Mouse (Mus musculus): ENCODE measurements around the gene Slc25a23. TPM values are rescaled to one million over a fixed set of nuclear protein-coding genes. Genes with fewer than 3 reads are reported as not detected.

Gene Slc25a23
- polyA plus RNA-seq, 1 experiment, result 51.8 TPM

DNA sequence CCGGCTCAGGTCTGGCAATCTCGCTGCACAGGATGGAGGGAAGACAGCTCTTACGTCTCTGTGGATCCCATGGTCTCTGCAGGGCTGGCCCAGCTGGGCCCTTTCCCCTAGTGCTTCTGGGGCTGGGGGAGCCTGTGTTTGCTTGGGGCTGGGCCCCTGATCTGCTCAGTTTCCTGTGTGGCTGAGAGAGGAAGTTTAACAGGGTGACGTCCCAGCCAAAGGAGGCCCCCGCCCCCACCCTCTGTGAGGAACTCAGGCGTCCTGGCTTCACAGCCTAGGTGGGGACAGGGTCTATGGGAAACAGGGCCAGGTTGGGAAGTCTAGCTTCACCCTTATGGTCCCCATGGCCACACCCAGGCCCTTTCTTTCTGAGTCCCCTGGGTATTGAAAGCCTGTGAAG is 18.7 kb upstream of the Slc25a23 start, which contains the start of gene Dennd1c:
TSS of gene Dennd1c (minus strand) at position 179 of the 400 bp plus-strand sequence.
- TF ChIP-seq CTCF (IDR thresholded peaks at IDR 0.05; ENCODE audit: insufficient read depth, low read length) (no peak), POLR2A (IDR thresholded peaks at IDR 0.05; ENCODE audit: borderline replicate concordance, extremely low read depth, low read depth, low read length) (peak; percentile 42; the same call in 1 of the 2 replicates)
- DNase-seq, result no peak
- Histone ChIP-seq H3K4me1 (ENCODE audit: control insufficient read depth, insufficient read depth, low read length) (no peaks in the 10 kb centered on the region), H3K4me3 (replicated peaks; ENCODE audit: extremely low read depth, low read depth, low read length) (peak within 1 kb of the TSS; percentile 50)
- 25% methylated on average over 6 of the region's 6 CpGs for WGBS

DNA sequence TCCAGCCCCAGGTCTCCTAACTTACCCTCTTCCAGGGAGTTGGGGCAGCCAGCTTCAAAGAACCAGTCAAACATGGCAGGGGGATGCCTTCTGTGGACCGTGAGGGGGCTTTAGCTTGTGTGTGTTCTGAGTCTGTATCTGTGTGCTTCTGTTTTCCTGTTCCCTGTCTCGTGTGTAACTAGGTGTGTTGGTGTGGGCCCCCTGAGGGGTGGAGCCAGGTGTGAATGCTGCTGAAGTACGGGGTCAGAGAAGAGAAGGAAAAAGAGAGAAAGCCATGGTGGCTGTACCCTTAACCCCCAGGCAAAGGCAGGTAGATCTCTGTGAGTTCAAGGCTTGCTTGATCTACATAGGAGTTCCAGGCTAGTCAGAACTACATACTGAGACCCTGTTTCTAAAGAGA is 17.3 kb upstream of the Slc25a23 start:
- no peak overlapping the region for H3K4me3 ChIP-seq (replicated peaks; ENCODE audit: extremely low read depth, low read depth, low read length)
- no peaks in the 10 kb centered on the region for H3K4me1 ChIP-seq (ENCODE audit: control insufficient read depth, insufficient read depth, low read length)
- TF ChIP-seq POLR2A (IDR thresholded peaks at IDR 0.05; ENCODE audit: borderline replicate concordance, extremely low read depth, low read depth, low read length) (no peak), CTCF (IDR thresholded peaks at IDR 0.05; ENCODE audit: insufficient read depth, low read length) (no peak)
- no peak for DNase-seq
- WGBS, result 50% methylated on average over 3 of the region's 3 CpGs

DNA sequence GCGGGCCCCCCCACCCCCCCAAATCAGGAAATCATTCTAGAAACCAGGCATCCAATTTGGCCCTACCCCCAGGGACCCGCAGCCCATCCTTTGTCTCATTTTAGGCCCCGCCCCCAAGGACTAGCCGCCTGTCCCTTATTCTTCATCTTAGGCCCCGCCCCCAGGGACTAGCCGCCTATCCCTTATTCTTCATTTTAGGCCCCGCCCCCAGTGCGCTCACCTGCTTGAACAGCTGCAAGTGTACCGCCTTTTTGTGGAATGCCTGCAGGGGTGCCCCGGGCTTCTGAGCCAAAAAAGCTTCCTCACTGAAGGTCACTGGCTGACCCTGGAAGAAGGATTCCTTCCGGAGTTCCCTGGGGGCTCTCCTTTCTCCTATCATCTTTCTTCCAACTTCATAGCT is 11.0 kb upstream of the Slc25a23 start:
- WGBS, result 18% methylated on average over 11 of the region's 11 CpGs

DNA sequence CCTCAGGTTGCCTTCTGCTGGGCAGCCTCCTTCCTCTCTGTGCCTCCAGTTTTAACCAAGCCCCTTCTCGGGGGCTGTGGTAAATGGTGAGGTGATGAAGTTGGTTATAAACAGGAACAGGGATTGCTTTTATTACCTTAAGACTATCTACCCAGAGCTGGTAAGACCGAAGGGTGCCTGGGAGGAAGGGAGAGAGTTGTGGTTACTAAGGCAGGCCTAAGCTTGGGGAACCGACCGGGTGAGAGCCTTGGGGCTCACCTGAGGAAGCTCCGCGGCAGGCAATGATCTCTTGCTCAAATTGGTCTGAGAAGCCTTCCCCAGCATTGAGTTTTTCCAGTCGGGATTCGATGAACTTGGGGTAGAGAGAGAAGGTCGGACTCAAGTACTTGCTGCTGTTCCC is 10.6 kb upstream of the Slc25a23 start:
- Histone ChIP-seq H3K4me3 (replicated peaks; ENCODE audit: extremely low read depth, low read depth, low read length) (no peak overlapping the region), H3K4me1 (ENCODE audit: control insufficient read depth, insufficient read depth, low read length) (no peaks in the 10 kb centered on the region)
- WGBS, result 21% methylated on average over 9 of the region's 9 CpGs
- TF ChIP-seq POLR2A (IDR thresholded peaks at IDR 0.05; ENCODE audit: borderline replicate concordance, extremely low read depth, low read depth, low read length), result no peak
- TF ChIP-seq CTCF (IDR thresholded peaks at IDR 0.05; ENCODE audit: insufficient read depth, low read length), result no peak
- DNase-seq, result no peak

More for the DNA sequence above, 11.0 kb upstream of the Slc25a23 start:
- peak; percentile 33 for DNase-seq
- Histone ChIP-seq H3K4me1 (ENCODE audit: control insufficient read depth, insufficient read depth, low read length) (no peaks in the 10 kb centered on the region), H3K4me3 (replicated peaks; ENCODE audit: extremely low read depth, low read depth, low read length) (no peak overlapping the region)
- TF ChIP-seq POLR2A (IDR thresholded peaks at IDR 0.05; ENCODE audit: borderline replicate concordance, extremely low read depth, low read depth, low read length), result no peak
- no peak for TF ChIP-seq CTCF (IDR thresholded peaks at IDR 0.05; ENCODE audit: insufficient read depth, low read length)

DNA sequence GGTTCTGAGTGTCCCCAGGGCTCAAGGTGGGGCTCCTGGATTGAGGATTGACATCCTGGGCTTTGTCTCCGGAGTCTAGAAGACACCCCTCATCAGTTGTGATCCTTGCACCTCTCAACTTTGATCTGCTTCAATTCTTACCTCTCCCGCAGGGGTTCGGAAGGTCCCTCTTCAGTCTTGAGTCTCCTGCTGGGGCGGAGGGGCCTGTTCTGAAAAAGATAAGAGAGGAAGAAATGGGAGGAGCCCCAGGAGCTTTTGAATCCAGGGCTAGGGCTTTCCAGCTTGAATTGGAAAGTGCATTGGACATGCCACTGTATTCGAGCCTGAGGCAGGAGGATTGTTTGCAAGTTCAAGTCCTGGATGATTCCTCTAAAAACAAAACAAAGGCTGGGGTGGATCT is 7.2 kb upstream of the Slc25a23 start:
- DNase-seq, result no peak
- no peak overlapping the region for H3K4me3 ChIP-seq (replicated peaks; ENCODE audit: extremely low read depth, low read depth, low read length)
- WGBS, result 53% methylated on average over 5 of the region's 5 CpGs
- no peaks in the 10 kb centered on the region for H3K4me1 ChIP-seq (ENCODE audit: control insufficient read depth, insufficient read depth, low read length)
- TF ChIP-seq CTCF (IDR thresholded peaks at IDR 0.05; ENCODE audit: insufficient read depth, low read length) (no peak), POLR2A (IDR thresholded peaks at IDR 0.05; ENCODE audit: borderline replicate concordance, extremely low read depth, low read depth, low read length) (no peak)

DNA sequence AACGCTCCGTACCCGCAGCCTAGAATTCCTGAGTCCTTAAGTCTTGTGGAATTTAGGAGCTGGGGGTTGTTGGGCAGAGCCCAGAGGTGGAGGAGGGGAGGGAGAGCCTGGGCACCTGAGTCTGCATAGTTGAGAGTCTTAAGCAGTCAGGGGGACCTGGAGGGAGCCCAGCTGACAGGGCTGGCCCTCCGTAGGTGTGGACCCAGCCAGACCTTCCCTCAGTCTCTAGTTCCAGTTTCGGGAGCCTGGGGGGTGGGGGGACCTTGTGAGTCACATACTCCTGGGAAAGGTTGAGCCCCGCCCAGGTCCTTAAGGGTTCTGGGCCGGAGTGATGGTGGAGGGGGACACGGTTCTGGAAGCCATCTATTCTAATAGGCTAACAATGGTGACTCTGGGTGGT is 3.4 kb upstream of the Slc25a23 start:
- WGBS, result 21% methylated on average over 8 of the region's 8 CpGs

DNA sequence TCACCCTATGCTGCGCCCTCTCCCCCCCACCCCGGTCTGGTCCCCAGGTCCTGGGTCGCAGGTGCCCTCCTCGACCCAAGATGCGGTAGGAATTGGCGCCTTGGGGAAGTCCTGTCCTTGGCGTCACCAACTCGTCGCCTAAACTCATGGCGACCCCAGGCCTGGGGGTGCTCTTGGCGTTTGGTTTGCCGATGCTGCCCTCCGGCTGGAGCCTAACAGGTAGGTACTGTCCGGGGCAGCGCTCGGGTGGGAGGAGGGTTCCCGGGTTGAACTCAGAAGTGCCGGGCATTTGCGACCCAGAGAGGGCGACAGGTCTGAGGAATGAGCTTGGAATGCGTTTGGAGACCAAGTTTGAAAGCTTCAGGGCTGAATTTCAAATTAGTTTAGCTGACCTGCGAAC is 2.9 kb upstream of the Slc25a23 start:
- H3K4me3 ChIP-seq (replicated peaks; ENCODE audit: extremely low read depth, low read depth, low read length), result peak overlapping the region; percentile 73
- WGBS, result 3% methylated on average over 22 of the region's 22 CpGs
- DNase-seq, result no peak
- TF ChIP-seq POLR2A (IDR thresholded peaks at IDR 0.05; ENCODE audit: borderline replicate concordance, extremely low read depth, low read depth, low read length) (no peak), CTCF (IDR thresholded peaks at IDR 0.05; ENCODE audit: insufficient read depth, low read length) (no peak)
- peaks cover 4% of the 10 kb centered on the region for H3K4me1 ChIP-seq (ENCODE audit: control insufficient read depth, insufficient read depth, low read length)

More for the DNA sequence above, 3.4 kb upstream of the Slc25a23 start:
- TF ChIP-seq CTCF (IDR thresholded peaks at IDR 0.05; ENCODE audit: insufficient read depth, low read length) (no peak), POLR2A (IDR thresholded peaks at IDR 0.05; ENCODE audit: borderline replicate concordance, extremely low read depth, low read depth, low read length) (no peak)
- Histone ChIP-seq H3K4me1 (ENCODE audit: control insufficient read depth, insufficient read depth, low read length) (peaks cover 4% of the 10 kb centered on the region), H3K4me3 (replicated peaks; ENCODE audit: extremely low read depth, low read depth, low read length) (peak overlapping the region; percentile 30)
- peak; percentile 45 for DNase-seq

DNA sequence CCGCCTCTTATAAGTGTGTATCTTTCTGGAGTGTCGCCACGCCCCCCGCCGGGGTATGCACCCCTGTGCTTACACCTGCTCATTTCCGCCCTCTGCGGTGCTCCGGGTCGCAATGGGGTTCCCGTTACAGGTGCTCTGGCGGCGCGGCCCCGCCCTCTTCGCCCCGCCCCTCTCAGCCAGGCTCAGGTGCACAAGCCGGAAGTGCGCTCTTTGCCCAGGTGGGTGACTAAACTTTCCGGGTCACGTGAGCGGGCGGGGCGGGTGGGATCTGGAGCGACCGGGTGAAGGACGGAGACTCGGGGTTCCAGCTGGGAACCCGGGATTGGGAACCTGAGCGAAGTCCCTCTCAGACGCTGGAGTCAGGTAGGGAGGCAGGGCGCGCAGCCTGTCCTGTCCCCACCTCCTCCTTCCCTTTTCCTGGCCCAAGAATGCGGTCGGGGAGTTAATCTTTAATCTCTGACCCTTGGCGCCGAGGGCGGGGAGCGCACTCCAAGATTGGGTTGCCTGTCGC is 2.4 kb upstream of the Slc25a23 start:
- DNase-seq, result peak; percentile 75
- WGBS, result 1% methylated on average over 39 of the region's 39 CpGs
- Histone ChIP-seq H3K4me3 (replicated peaks; ENCODE audit: extremely low read depth, low read depth, low read length) (peak overlapping the region; percentile 73), H3K4me1 (ENCODE audit: control insufficient read depth, insufficient read depth, low read length) (peaks cover 4% of the 10 kb centered on the region)
- TF ChIP-seq POLR2A (IDR thresholded peaks at IDR 0.05; ENCODE audit: borderline replicate concordance, extremely low read depth, low read depth, low read length), result peak; percentile 55; the same call in 1 of the 2 replicates
- no peak for TF ChIP-seq CTCF (IDR thresholded peaks at IDR 0.05; ENCODE audit: insufficient read depth, low read length)

DNA sequence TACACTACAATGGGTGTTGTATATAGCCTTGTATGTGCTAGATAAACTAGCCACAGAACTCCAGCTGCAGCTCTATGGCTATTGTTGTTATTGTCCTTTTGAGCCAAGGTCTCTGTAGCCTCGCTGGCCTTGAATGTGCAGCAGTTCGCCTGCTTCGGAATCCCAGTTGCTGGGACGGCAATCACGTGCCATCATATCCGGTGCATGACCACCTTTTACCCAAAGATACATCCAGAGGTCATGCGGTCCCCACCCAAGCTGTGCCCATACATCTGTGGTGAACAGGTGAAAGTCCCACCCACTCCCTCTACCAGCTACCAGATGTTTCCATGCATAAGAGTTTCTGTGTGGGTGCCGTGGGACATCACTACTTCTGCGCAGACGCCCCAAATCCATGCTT is 1.4 kb upstream of the Slc25a23 start:
- Histone ChIP-seq H3K4me3 (replicated peaks; ENCODE audit: extremely low read depth, low read depth, low read length) (no peak overlapping the region), H3K4me1 (ENCODE audit: control insufficient read depth, insufficient read depth, low read length) (peaks cover 4% of the 10 kb centered on the region)
- peak; percentile 26 for DNase-seq
- no peak for TF ChIP-seq POLR2A (IDR thresholded peaks at IDR 0.05; ENCODE audit: borderline replicate concordance, extremely low read depth, low read depth, low read length)
- no peak for TF ChIP-seq CTCF (IDR thresholded peaks at IDR 0.05; ENCODE audit: insufficient read depth, low read length)
- 35% methylated on average over 10 of the region's 10 CpGs for WGBS

DNA sequence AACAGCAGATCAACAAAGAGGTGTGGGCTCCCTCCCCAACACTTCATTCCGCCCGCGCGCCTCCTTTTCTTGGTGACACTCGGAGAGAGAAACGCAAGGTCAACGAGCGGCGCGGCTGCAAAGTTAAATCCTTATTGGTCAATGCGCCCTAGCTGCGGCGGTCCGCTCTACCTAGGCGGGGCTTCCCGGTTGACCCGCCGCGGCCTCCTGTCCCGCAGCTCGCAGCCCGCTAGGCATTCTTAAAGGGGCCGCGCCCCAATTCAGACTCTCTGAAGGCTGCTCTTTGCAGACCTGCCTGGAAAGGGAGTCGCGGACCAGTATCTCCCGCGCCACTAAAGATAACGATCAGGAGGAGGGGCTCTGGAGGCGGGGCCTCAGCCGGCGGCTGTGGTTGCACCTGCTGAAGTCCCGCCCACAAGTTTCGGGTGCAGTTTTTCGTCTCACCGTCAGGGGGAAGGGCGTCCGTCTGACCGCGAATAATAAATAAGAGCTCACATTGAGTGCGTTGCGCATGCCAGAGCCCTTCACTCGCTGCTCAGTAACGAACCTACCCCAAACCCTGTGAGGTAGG is 653 bp upstream of the Slc25a23 start:
- under 1% methylated on average over 44 of the region's 44 CpGs for WGBS
- Histone ChIP-seq H3K4me1 (ENCODE audit: control insufficient read depth, insufficient read depth, low read length) (peaks cover 4% of the 10 kb centered on the region), H3K4me3 (replicated peaks; ENCODE audit: extremely low read depth, low read depth, low read length) (peak overlapping the region; percentile 78)
- TF ChIP-seq POLR2A (IDR thresholded peaks at IDR 0.05; ENCODE audit: borderline replicate concordance, extremely low read depth, low read depth, low read length) (peak; percentile 65; the same call in 1 of the 2 replicates), CTCF (IDR thresholded peaks at IDR 0.05; ENCODE audit: insufficient read depth, low read length) (peak; percentile 66)
- peak; percentile 99 for DNase-seq

Measured in lung, adult 2 months (tissue).